Mouse (Mus musculus) bone marrow, adult 2 months (tissue): ENCODE data around the gene Man1c1.

ENCODE experiments used
- CTCF ChIP-seq: fragments of 200-500 bp; IDR thresholded peaks from 2 replicates; pipeline ENCODE4 v1.5.1; 2011; ENCODE audit warnings: low read length, control low read depth; ENCODE audit not compliant: control insufficient read depth, insufficient read depth
- POLR2A ChIP-seq: fragments of 200-500 bp; IDR thresholded peaks from 2 replicates; pipeline ENCODE4 v1.6.1; 2011; ENCODE audit warnings: low read depth, mild to moderate bottlenecking, control low read depth, low read length, borderline replicate concordance; ENCODE audit not compliant: control insufficient read depth

- TF ChIP-seq POLR2A (no peak), CTCF (no peak)
Observed at GRCm38 (mm10) chr4:134563624-134564023, 140.5 kb downstream of the Man1c1 start.
